Mouse (Mus musculus): ENCODE measurements around the gene Polh. TPM values are rescaled to one million over a fixed set of nuclear protein-coding genes. Genes with fewer than 3 reads are reported as not detected.

Gene Polh
- polyA plus RNA-seq, 1 experiment from 2014 or later: 19.2 TPM

GRCm38 (mm10) chr17:46154336-46154735, 48.1 kb downstream of the Polh start:
- H3K36me3 ChIP-seq: peaks cover 9% of the 10 kb centered on the region; the same call in 1 of the 2 replicates
- H3K27me3 ChIP-seq: no peaks in the 10 kb centered on the region
- H3K9me3 ChIP-seq: no peaks in the 10 kb centered on the region
- H3K4me3 ChIP-seq: no peak overlapping the region
- H3K4me2 ChIP-seq (replicated peaks): no peak overlapping the region
- no peak overlapping the region for H3K27ac ChIP-seq
- WGBS: 98% methylated on average over 3 of the region's 3 CpGs
- no peak overlapping the region for H3K9ac ChIP-seq
- ATAC-seq (ENCODE audit: low FRiP score, low read depth): no peak
- peaks cover 14% of the 10 kb centered on the region for H3K4me1 ChIP-seq

DNA sequence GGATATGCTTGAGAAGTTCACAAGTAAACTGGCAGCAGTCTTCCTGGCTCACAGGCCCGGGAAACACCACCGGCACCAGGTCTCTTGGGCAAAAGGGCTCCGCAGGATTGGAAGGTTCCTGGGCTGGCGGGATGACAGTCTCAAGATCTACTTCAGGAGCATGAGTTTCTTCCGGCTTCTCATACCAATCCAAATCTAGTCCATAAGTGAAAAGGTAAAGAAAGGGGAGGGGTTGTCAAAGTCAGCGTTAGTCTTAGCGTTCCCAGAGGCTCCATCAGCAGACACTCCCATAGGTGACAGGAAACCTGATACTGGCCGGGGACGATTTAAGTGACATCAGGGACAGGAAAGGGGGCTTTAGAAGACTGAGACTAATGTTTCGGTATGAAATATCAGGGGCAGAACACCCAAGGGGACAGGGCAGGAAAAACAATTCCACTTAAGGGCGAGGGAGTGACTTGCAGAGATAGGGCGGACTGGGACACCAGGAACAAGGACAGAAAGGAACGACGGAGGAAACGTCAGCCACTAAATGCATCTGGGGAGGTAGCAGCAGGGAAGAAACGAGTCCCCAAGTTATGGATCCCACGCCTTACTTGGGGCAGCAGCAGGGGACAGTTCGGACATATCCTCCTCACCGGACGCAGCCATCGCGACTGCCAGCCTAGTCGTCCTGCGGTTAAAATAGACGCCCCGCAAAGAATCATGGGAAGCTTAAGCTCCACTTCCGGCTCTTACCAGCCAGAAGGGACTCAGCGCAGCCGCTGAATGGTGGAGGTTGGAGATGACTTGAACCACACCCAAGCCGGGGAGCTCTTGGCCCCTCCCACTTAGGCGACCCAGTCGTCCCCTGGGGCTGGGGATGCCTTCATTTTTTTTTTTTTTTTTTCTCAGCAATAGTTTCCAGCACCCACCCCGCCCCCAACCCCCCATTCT, 49.3 kb downstream of the Polh start, which contains the start of gene Mad2l1bp:
TSS of gene Mad2l1bp (minus strand) at position 707 of the 936 bp plus-strand sequence.
- 7% methylated on average over 33 of the region's 33 CpGs for WGBS
- Histone ChIP-seq H3K4me1 (peaks cover 14% of the 10 kb centered on the region), H3K9ac (peak within 1 kb of the TSS; percentile 74), H3K9me3 (no peaks in the 10 kb centered on the region), H3K27me3 (no peaks in the 10 kb centered on the region), H3K4me2 (replicated peaks) (peak within 1 kb of the TSS; percentile 93), H3K36me3 (peaks cover 21% of the 10 kb centered on the region), H3K27ac (peak within 1 kb of the TSS; percentile 2; the same call in 1 of the 2 replicates), H3K4me3 (peak within 1 kb of the TSS; percentile 54)
- peak; percentile 87 for ATAC-seq (ENCODE audit: low FRiP score, low read depth)

DNA sequence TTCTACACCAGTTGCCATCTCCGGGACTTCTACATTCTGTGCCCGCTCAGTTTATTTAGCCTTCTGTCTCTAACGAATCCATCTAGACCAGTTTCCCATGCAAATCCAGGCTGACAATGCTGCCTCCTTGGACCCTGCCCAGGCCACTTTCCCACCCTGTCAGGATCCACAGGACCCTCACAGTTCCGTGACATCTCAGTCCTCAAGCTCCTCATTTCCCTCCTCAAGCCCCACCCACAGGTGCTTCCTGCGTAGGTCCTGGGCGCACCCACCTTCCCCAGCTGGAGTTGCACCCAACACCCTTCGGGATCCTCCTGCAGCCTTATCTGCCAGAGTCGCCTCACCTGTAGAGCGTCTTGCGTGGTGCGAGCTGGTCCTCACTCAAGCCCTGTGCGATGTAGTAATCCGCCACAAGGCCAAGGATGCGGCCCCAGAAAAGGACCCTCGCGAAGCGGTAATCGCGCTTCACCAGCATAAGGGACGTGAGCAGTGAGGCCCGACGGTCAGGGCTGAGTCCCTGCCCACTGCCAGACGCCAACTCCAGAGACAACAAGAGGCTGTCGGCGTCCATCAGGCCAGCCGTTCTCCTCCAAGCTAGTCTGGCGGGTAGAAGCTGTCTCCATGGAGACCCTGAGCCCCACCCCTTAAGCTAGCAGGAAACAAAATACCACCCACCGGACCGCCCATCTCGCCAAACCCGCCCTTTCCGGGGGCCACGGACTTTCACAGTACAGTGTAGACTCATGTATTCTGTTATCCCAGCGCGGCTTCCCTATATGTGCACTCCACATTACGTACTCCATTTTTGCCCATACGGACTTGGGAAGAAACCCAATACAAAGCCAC, 58.6 kb downstream of the Polh start, which contains the start of gene Rsph9:
TSS of gene Rsph9 (minus strand) at position 639 of the 846 bp plus-strand sequence.
- H3K36me3 ChIP-seq: peaks cover 34% of the 10 kb centered on the region
- H3K4me2 ChIP-seq (replicated peaks): peak within 1 kb of the TSS; percentile 91
- no peaks in the 10 kb centered on the region for H3K9me3 ChIP-seq
- ATAC-seq (ENCODE audit: low FRiP score, low read depth): peak; percentile 95
- peak within 1 kb of the TSS; percentile 35 for H3K27ac ChIP-seq
- H3K4me1 ChIP-seq: peaks cover 16% of the 10 kb centered on the region
- H3K9ac ChIP-seq: peak within 1 kb of the TSS; percentile 72
- H3K4me3 ChIP-seq: peak within 1 kb of the TSS; percentile 56
- H3K27me3 ChIP-seq: no peaks in the 10 kb centered on the region
- 6% methylated on average over 37 of the region's 37 CpGs for WGBS

DNA sequence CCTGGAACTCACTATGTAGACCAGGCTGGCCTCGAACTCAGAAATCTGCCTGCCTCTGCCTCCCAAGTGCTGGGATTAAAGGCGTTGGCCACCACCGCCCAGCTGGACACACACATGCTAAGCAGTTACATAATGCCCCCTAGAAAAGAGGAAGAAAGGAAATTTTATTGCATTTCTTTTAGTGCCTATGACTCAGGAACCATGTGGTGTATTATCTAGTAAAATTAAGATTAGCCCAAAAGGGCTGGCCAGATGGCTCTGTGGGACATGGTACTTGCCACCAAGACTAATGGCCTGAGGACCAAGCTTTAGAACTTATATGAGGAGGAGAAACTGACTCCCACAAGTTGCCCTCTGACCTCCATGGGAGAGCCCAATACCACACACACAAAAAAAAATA, 62.6 kb downstream of the Polh start:
- Histone ChIP-seq H3K27me3 (no peaks in the 10 kb centered on the region), H3K4me2 (replicated peaks) (no peak overlapping the region), H3K9ac (no peak overlapping the region), H3K9me3 (no peaks in the 10 kb centered on the region), H3K27ac (no peak overlapping the region), H3K4me3 (no peak overlapping the region), H3K4me1 (peaks cover 16% of the 10 kb centered on the region), H3K36me3 (peaks cover 7% of the 10 kb centered on the region)
- ATAC-seq (ENCODE audit: low FRiP score, low read depth): no peak
- 75% methylated on average over 3 of the region's 3 CpGs for WGBS

- Histone ChIP-seq H3K9ac (no peak overlapping the region), H3K27me3 (no peaks in the 10 kb centered on the region), H3K9me3 (no peaks in the 10 kb centered on the region), H3K27ac (no peak overlapping the region), H3K36me3 (peaks cover 7% of the 10 kb centered on the region), H3K4me3 (no peak overlapping the region), H3K4me2 (replicated peaks) (no peak overlapping the region), H3K4me1 (peaks cover 8% of the 10 kb centered on the region)
- 81% methylated on average over 8 of the region's 8 CpGs for WGBS
- ATAC-seq (ENCODE audit: low FRiP score, low read depth): no peak
These were observed 63.7 kb downstream of the Polh start for GRCm38 (mm10) chr17:46138563-46139236.

- Histone ChIP-seq H3K4me2 (replicated peaks) (no peak overlapping the region), H3K4me3 (no peak overlapping the region), H3K27me3 (0 out of 2 replicates have a peak, but pooled peaks cover 4% of the 10 kb centered on the region), H3K36me3 (peaks cover 30% of the 10 kb centered on the region), H3K9ac (no peak overlapping the region), H3K27ac (no peak overlapping the region), H3K9me3 (no peaks in the 10 kb centered on the region), H3K4me1 (no peaks in the 10 kb centered on the region)
- 74% methylated on average over 8 of the region's 8 CpGs for WGBS
- no peak for ATAC-seq (ENCODE audit: low FRiP score, low read depth)
These were observed 69.6 kb downstream of the Polh start for GRCm38 (mm10) chr17:46132862-46133261.

DNA sequence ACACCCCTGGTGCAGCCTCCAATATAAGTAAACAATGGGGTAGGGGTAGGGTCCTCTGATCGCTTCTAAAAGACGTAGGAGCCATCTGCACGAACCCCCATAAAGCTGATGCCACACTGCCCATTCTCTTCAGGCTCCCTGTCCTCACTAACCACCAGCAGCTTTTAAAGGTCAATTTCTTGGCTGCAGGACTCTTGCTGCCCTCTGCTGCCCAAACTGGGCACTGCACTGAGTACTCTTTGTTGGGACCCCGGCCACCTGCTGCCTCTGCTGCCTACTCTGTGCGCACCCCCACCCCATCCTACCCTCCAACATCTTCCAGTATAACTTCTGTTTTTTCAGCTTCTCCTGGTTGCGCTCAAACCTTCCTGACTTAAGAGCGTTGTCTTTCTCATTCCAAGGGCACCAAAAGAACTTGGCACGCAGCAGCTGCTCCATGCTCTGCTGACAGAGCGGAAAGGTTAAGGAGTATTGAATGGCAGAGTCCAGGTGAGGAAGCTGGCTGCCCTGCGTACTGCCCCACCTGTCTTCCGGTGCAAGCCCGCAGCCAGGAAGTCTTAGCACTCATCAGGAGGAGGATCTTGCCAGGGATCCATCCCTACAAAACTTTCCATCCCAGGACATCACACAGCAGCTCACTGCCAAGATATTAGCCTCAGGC, 70.3 kb downstream of the Polh start:
- H3K27me3 ChIP-seq: 0 out of 2 replicates have a peak, but pooled peaks cover 4% of the 10 kb centered on the region
- H3K4me1 ChIP-seq: no peaks in the 10 kb centered on the region
- peaks cover 37% of the 10 kb centered on the region for H3K36me3 ChIP-seq
- H3K4me2 ChIP-seq (replicated peaks): no peak overlapping the region
- H3K9ac ChIP-seq: no peak overlapping the region
- H3K4me3 ChIP-seq: no peak overlapping the region
- ATAC-seq (ENCODE audit: low FRiP score, low read depth): no peak; the same call in 1 of the 2 replicates
- WGBS: 17% methylated on average over 12 of the region's 12 CpGs
- no peak overlapping the region for H3K27ac ChIP-seq
- H3K9me3 ChIP-seq: no peaks in the 10 kb centered on the region

GRCm38 (mm10) chr17:46129741-46130498, 72.5 kb downstream of the Polh start:
- ATAC-seq (ENCODE audit: low FRiP score, low read depth): no peak
- WGBS: 77% methylated on average over 13 of the region's 13 CpGs
- H3K27me3 ChIP-seq: 0 out of 2 replicates have a peak, but pooled peaks cover 4% of the 10 kb centered on the region
- H3K4me2 ChIP-seq (replicated peaks): no peak overlapping the region
- no peak overlapping the region for H3K9ac ChIP-seq
- H3K27ac ChIP-seq: no peak overlapping the region
- H3K9me3 ChIP-seq: no peaks in the 10 kb centered on the region
- peaks cover 53% of the 10 kb centered on the region for H3K36me3 ChIP-seq
- no peak overlapping the region for H3K4me3 ChIP-seq
- no peaks in the 10 kb centered on the region for H3K4me1 ChIP-seq

- no peaks in the 10 kb centered on the region for H3K4me1 ChIP-seq
- H3K27me3 ChIP-seq: 0 out of 2 replicates have a peak, but pooled peaks cover 2% of the 10 kb centered on the region
- no peak overlapping the region for H3K9ac ChIP-seq
- H3K27ac ChIP-seq: no peak overlapping the region
- H3K4me2 ChIP-seq (replicated peaks): no peak overlapping the region
- peaks cover 72% of the 10 kb centered on the region for H3K36me3 ChIP-seq
- ATAC-seq (ENCODE audit: low FRiP score, low read depth): no peak
- WGBS: 77% methylated on average over 6 of the region's 6 CpGs
- H3K9me3 ChIP-seq: no peaks in the 10 kb centered on the region
- no peak overlapping the region for H3K4me3 ChIP-seq
These were observed 74.5 kb downstream of the Polh start for GRCm38 (mm10) chr17:46127814-46128493.

DNA sequence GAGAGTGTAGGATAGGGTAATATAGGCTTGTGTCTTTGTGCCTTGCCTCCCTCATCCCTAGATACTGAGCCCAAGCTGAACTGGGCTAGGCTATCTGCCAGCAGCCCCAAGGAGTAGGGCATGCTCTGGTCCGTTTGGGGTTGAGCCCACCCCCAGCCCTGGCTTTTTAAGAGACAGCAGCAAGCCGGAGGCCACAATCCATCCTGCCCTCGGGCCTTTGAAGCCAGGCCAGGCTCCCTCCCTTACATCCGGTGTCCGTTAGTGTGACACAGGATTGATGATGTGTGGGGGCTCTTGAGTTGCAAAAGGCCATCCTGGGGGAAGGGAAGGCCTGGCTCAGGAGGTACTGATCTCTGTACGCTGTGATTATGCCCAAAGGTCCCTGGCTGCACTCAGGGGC, 75.8 kb downstream of the Polh start:
- H3K27ac ChIP-seq: no peak overlapping the region
- H3K36me3 ChIP-seq: peaks cover 86% of the 10 kb centered on the region
- 26% methylated on average over 6 of the region's 6 CpGs for WGBS
- no peak overlapping the region for H3K4me3 ChIP-seq
- no peaks in the 10 kb centered on the region for H3K4me1 ChIP-seq
- H3K9me3 ChIP-seq: no peaks in the 10 kb centered on the region
- H3K4me2 ChIP-seq (replicated peaks): no peak overlapping the region
- no peak overlapping the region for H3K9ac ChIP-seq
- no peak for ATAC-seq (ENCODE audit: low FRiP score, low read depth)
- no peaks in the 10 kb centered on the region for H3K27me3 ChIP-seq
